Mouse (Mus musculus) intestine, postnatal 0 days (tissue): ENCODE results near the gene Hivep2. TPM values are rescaled to one million over a fixed set of nuclear protein-coding genes. Genes with fewer than 3 reads are reported as not detected.

Source experiments
- ATAC-seq: fragments of 200-750 bp; cut with Nextera tagmentation; 2 replicates; pipeline ENCODE4 v1.8.0; 2017; ENCODE audit warnings: mild to moderate bottlenecking, moderate TSS enrichment, moderate library complexity
- H3K27ac ChIP-seq: fragments of 300-500 bp; sonication (generic); 2 replicates; pipeline ENCODE4 v1.5.1; 2014; ENCODE audit warnings: mild to moderate bottlenecking, low read depth, low read length, moderate library complexity
- H3K27me3 ChIP-seq: fragments of 300-500 bp; sonication (generic); replicated peaks from 2 replicates; pipeline ENCODE4 v1.6.1; 2014; ENCODE audit warnings: low read length, mixed read lengths; ENCODE audit not compliant: control insufficient read depth, insufficient read depth
- H3K36me3 ChIP-seq: fragments of 300-500 bp; sonication (generic); 2 replicates; pipeline ENCODE4 v1.6.1; 2014; ENCODE audit warnings: mild to moderate bottlenecking, moderate library complexity; ENCODE audit not compliant: control insufficient read depth, insufficient read depth
- H3K4me1 ChIP-seq: fragments of 300-500 bp; sonication (generic); replicated peaks from 2 replicates; pipeline ENCODE4 v1.6.1; 2014; ENCODE audit warnings: antibody characterized with exemption, low read length, mixed read lengths; ENCODE audit not compliant: control insufficient read depth, insufficient read depth
- H3K4me2 ChIP-seq: fragments of 300-500 bp; sonication (generic); replicated peaks from 2 replicates; pipeline ENCODE4 v1.6.1; 2014; ENCODE audit warnings: low read depth, mild to moderate bottlenecking, moderate library complexity
- H3K4me3 ChIP-seq: fragments of 300-500 bp; sonication (generic); 2 replicates; pipeline ENCODE4 v1.5.1; 2014; ENCODE audit warnings: low read depth, low read length
- H3K9ac ChIP-seq: fragments of 300-500 bp; sonication (generic); 2 replicates; pipeline ENCODE4 v1.6.1; 2014; ENCODE audit warnings: mild to moderate bottlenecking, low read depth, low read length
- H3K9me3 ChIP-seq: fragments of 300-500 bp; sonication (generic); 2 replicates; pipeline ENCODE4 v1.6.1; 2016; ENCODE audit warnings: mixed run types; ENCODE audit not compliant: control insufficient read depth
- CTCF ChIP-seq: sonication (generic); IDR thresholded peaks from 2 replicates; pipeline ENCODE4 v1.5.1; 2016; ENCODE audit warnings: low read depth, mild to moderate bottlenecking, control low read depth, antibody characterized with exemption, moderate library complexity
- WGBS: fragments of 180-500 bp; shearing (Covaris S2); extraction: QIAGEN DNeasy Blood & Tissue Kit; methylation state at CpG from one replicate; pipeline ENCODE4 v1.1.7; 2014; 5-methylcytosine and 5-hydroxymethylcytosine counted together
- polyA plus RNA-seq: library from polyadenylated mRNA; unstranded; fragments of >200 nt; fragmentation: Nextera tagmentation; extraction: Ambion mirVana; gene quantifications from 2 replicates; pipeline ENCODE4 v1.2.1, GENCODE M21; 2015

The Hivep2 gene
- polyA plus RNA-seq, 1 experiment from 2014 or later = 3.5 TPM

- peak overlapping the region; percentile 91 for H3K4me3 ChIP-seq
- under 1% methylated on average over 57 of the region's 65 CpGs for WGBS
- ATAC-seq = peak; percentile 57
- peak overlapping the region; percentile 88 for H3K27ac ChIP-seq
- peak overlapping the region; percentile 89 for H3K4me2 ChIP-seq
- peak; percentile 57 for TF ChIP-seq CTCF
- H3K4me1 ChIP-seq = no peaks in the 10 kb centered on the region
- no peaks in the 10 kb centered on the region for H3K36me3 ChIP-seq
- H3K9ac ChIP-seq = peak overlapping the region; percentile 91
- no peaks in the 10 kb centered on the region for H3K27me3 ChIP-seq
- H3K9me3 ChIP-seq = no peaks in the 10 kb centered on the region
Measured at GRCm38 (mm10) chr10:13964501-13965281, 1.2 kb upstream of the Hivep2 start.

DNA sequence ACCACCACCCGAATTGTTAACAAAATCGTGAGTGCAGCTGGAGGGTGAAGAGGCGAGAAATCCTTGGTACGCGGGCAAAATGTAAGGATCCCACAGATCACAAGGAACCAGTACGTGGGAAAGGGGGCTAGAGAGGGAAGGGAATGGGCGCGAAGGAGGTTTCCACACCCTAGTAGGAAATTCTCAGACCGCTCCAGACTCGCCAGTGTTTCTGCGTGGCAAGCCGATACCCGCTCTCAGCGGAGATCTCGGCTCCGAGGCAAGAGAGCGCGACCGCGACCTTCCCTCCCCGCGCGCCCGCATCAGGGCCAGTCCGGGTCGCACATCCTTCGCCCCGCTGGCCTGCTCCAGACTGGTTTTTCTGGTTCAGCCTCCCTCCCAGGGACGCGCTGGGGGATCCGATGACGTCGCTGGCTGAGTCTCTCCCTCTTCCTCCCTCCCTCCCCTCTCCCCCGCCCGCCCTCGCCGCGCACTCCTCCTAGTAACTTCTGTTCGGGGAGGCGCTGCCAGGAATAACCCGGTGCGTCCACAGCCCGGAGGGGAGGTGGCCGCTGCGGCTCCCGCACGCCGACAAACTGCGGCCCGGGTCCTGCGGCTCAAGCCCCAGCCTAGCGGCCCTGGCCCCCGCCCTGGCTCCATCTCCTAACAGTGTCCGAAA, 430 bp upstream of the Hivep2 start:
- Histone ChIP-seq H3K36me3 (no peaks in the 10 kb centered on the region), H3K9me3 (no peaks in the 10 kb centered on the region), H3K9ac (peak overlapping the region; percentile 91), H3K4me2 (peak overlapping the region; percentile 89), H3K27me3 (no peaks in the 10 kb centered on the region), H3K27ac (peak overlapping the region; percentile 88), H3K4me3 (peak overlapping the region; percentile 91), H3K4me1 (no peaks in the 10 kb centered on the region)
- WGBS = 0% methylated on average over 48 of the region's 54 CpGs
- TF ChIP-seq CTCF = no peak
- ATAC-seq = peak; percentile 68

- peak overlapping the region; percentile 91 for H3K4me3 ChIP-seq
- H3K27me3 ChIP-seq = no peaks in the 10 kb centered on the region
- 0% methylated on average over 42 of the region's 66 CpGs for WGBS
- peak overlapping the region; percentile 91 for H3K9ac ChIP-seq
- ATAC-seq = peak; percentile 23; the same call in 1 of the 2 replicates
- no peaks in the 10 kb centered on the region for H3K4me1 ChIP-seq
- TF ChIP-seq CTCF = 0 out of 2 replicates have a peak, but pooled peaks have one; percentile 1
- peak overlapping the region; percentile 89 for H3K4me2 ChIP-seq
- no peaks in the 10 kb centered on the region for H3K9me3 ChIP-seq
- H3K36me3 ChIP-seq = no peaks in the 10 kb centered on the region
- peak overlapping the region; percentile 88 for H3K27ac ChIP-seq
Measured at GRCm38 (mm10) chr10:13966830-13967450, 1.1 kb downstream of the Hivep2 start.

GRCm38 (mm10) chr10:13967451-13968233, 1.8 kb downstream of the Hivep2 start:
- TF ChIP-seq CTCF = no peak
- WGBS = 1% methylated on average over 36 of the region's 36 CpGs
- Histone ChIP-seq H3K9me3 (no peaks in the 10 kb centered on the region), H3K27ac (peak overlapping the region; percentile 88), H3K4me3 (peak overlapping the region; percentile 91), H3K36me3 (no peaks in the 10 kb centered on the region), H3K4me2 (peak overlapping the region; percentile 89), H3K4me1 (no peaks in the 10 kb centered on the region), H3K27me3 (no peaks in the 10 kb centered on the region), H3K9ac (peak overlapping the region; percentile 91)
- peak; percentile 11; the same call in 1 of the 2 replicates for ATAC-seq

- Histone ChIP-seq H3K36me3 (no peaks in the 10 kb centered on the region), H3K4me3 (peak overlapping the region; percentile 91), H3K4me1 (0 out of 2 replicates have a peak, but pooled peaks cover 3% of the 10 kb centered on the region), H3K27me3 (no peaks in the 10 kb centered on the region), H3K9me3 (no peaks in the 10 kb centered on the region), H3K9ac (peak overlapping the region; percentile 91), H3K4me2 (peak overlapping the region; percentile 89), H3K27ac (peak overlapping the region; percentile 88; the same call in 1 of the 2 replicates)
- 24% methylated on average over 5 of the region's 5 CpGs for WGBS
- TF ChIP-seq CTCF = no peak
- no peak for ATAC-seq
Measured at GRCm38 (mm10) chr10:13968234-13968555, 2.3 kb downstream of the Hivep2 start.
